Mouse (Mus musculus): ENCODE measurements around the gene Gm648. TPM values are rescaled to one million over a fixed set of nuclear protein-coding genes. Genes with fewer than 3 reads are reported as not detected.
"Not testable (repeated sequence)": the region's sequence is repeated elsewhere in the genome, so short reads cannot be mapped to it uniquely, and the experiment has no call there.

Gm648 gene
- not detected for total RNA-seq (2021)
- long read RNA-seq, result 0 reads

GRCm38 (mm10) chrX:56549506-56549905 lies at the start of gene Gm648:
Gm648 (minus strand) TSS chrX:56549606.
- DNase-seq (ENCODE audit: low spot score in 2 of 2), result no peak

GRCm38 (mm10) chrX:56597887-56598640 lies 48.7 kb upstream of the Gm648 start, which contains the start of gene Mmgt1:
Mmgt1 (minus strand) TSS chrX:56598069.
- DNase-seq (ENCODE audit: low spot score in 2 of 2), result peak; percentile 86 to 89

- DNase-seq (ENCODE audit: low spot score in 2 of 2), result peak; percentile 6 to 21
These were observed 47.9 kb upstream of the Gm648 start for GRCm38 (mm10) chrX:56597219-56597886.

DNA sequence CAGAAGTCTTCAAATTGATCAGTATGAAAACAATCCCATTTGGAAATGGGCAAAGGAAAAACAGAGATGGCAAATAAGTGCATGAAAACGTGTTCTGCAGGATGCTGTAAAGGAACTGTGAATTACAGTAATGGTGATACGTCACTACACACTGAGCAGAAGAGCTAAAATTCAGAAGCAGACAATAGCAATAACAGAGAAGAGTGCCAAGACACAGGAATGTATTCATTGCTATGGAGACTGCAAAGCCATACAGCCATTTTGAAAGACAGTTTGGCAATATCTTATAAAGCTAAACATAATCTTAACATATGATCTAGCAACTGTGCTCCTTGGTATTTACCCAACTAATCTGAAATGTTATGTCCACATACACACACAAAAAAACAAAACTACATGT lies 28.8 kb upstream of the Gm648 start:
- DNase-seq (ENCODE audit: low spot score in 2 of 2), result no peak

- DNase-seq (ENCODE audit: low spot score in 2 of 2), result no peak
These were observed 23.1 kb upstream of the Gm648 start for GRCm38 (mm10) chrX:56572465-56572864.

GRCm38 (mm10) chrX:56553584-56553983 lies 4.2 kb upstream of the Gm648 start:
- no peak for DNase-seq (ENCODE audit: low spot score in 2 of 2)

- DNase-seq (ENCODE audit: low spot score in 2 of 2), result peak; percentile 41 to 50
These were observed 12.2 kb downstream of the Gm648 start for GRCm38 (mm10) chrX:56537162-56537561.

DNA sequence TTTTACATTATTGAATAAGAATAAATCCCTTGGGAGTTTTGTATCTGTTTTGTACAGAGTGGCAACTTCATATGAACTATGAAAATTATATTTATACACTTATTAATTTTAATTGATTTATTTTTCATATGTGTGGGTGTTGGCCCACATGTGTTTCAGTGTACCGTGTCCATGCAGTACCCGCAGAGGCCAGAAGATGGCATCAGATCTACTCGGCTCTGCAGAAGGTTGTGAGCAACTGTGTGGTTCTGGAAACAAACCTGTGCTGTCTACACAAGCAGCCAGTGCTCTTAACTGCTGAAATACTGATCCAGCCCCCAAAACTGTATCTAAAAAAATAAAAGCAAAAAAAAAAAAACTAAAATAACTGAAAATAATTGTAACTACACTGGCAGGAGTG lies 18.1 kb downstream of the Gm648 start:
- peak; percentile 76 for DNase-seq (ENCODE audit: low spot score in 2 of 2)

- not testable (repeated sequence) for DNase-seq (ENCODE audit: low spot score in 2 of 2)
These were observed 25.0 kb downstream of the Gm648 start, which contains the start of gene Gm10477 for GRCm38 (mm10) chrX:56524442-56524841. Gm10477 (plus strand) TSS chrX:56524742.

GRCm38 (mm10) chrX:56497241-56497640 lies 52.2 kb downstream of the Gm648 start:
- DNase-seq (ENCODE audit: low spot score in 2 of 2), result no peak

Small RNA genes lying within 50 kb of the gene (microRNA-seq; reads per million reads assigned to microRNA genes)
- 0 reads per million in 2 experiments for gene Mir5116

Other genes starting within 250 kb of the Gm648 start
- gene Zfp449, start 203.2 kb downstream of the Gm648 start, total RNA-seq (2021), result 1 to 10 TPM; 4.5 to 5.2 TPM
- 10 to 100 TPM; 38.6 to 43.1 TPM for gene Smim10l2a, start 175.0 kb downstream of the Gm648 start, total RNA-seq (2021)
- gene Gm2174, start 101.6 kb downstream of the Gm648 start, total RNA-seq (2021), result not detected
- 10 to 100 TPM; 26.6 to 31.3 TPM for gene Ints6l, start 94.7 kb downstream of the Gm648 start, total RNA-seq (2021)
- gene Gm10477, start 24.9 kb downstream of the Gm648 start, total RNA-seq (2021), result not detected
- gene Mmgt1, start 48.5 kb upstream of the Gm648 start, total RNA-seq (2021), result 10 to 100 TPM; 35.0 to 37.1 TPM
- gene Slc9a6, start 60.2 kb upstream of the Gm648 start, total RNA-seq (2021), result 10 to 100 TPM; 99.6 to 99.7 TPM
- 100 to 1,000 TPM; 154 to 160 TPM for gene Fhl1, start 182.2 kb upstream of the Gm648 start, total RNA-seq (2021)